25 mouse cellular contexts compared by ENCODE assay signal in genomic region chr6:71997215-71997614, GRCm38 (mm10).
DNase-seq lines count a peak whose midpoint lies in the region; ATAC-seq and TF ChIP-seq lines count a peak whose summit lies in the region.
"Had no signal": no experiment of that assay in that cellular context is flagged by ENCODE, and none has a peak within 500 bp of the region (broad histone marks: within the 10 kb centered on the region; RNA-seq: fewer than 3 reads in every experiment).

No protein-coding gene starts in this region.

- 0 out of 2 replicates have a peak, but pooled peaks cover 9% of the 10 kb centered on the region for H3K9me3 ChIP-seq in forebrain, postnatal 0 days (ENCODE audit: low read length)
- no peaks in the 10 kb centered on the region for H3K9me3 ChIP-seq in forebrain, embryonic 11.5 days (ENCODE audit: control insufficient read depth, low read length)
- H3K9me3 ChIP-seq: liver, embryonic 12.5 days had no signal

- no peak overlapping the region for H3K4me2 ChIP-seq in forebrain, postnatal 0 days (ENCODE audit: low read depth)
- H3K4me2 ChIP-seq in forebrain, embryonic 11.5 days (ENCODE audit: low read depth, low read length, severe bottlenecking): no peak overlapping the region
- H3K4me2 ChIP-seq: forebrain, embryonic 12.5 days; liver, embryonic 12.5 days; midbrain, embryonic 11.5 days had no signal

- H3K9ac ChIP-seq in forebrain, postnatal 0 days: no peak overlapping the region
- H3K9ac ChIP-seq in forebrain, embryonic 11.5 days (ENCODE audit: low read length): no peak overlapping the region
- H3K9ac ChIP-seq: forebrain, embryonic 12.5 days; liver, embryonic 12.5 days; liver, postnatal 0 days had no signal

- no peak for TF ChIP-seq CTCF in forebrain, postnatal 0 days (IDR thresholded peaks at IDR 0.05; ENCODE audit: low read depth)

- H3K27me3 ChIP-seq in forebrain, postnatal 0 days (ENCODE audit: insufficient read depth, low read length): no peaks in the 10 kb centered on the region
- H3K27me3 ChIP-seq in forebrain, embryonic 11.5 days (ENCODE audit: control insufficient read depth, insufficient read depth, low read length): no peaks in the 10 kb centered on the region
- H3K27me3 ChIP-seq: forebrain, embryonic 12.5 days; liver, embryonic 12.5 days had no signal

- no peaks in the 10 kb centered on the region for H3K36me3 ChIP-seq in forebrain, postnatal 0 days (ENCODE audit: insufficient read depth)
- H3K36me3 ChIP-seq in forebrain, embryonic 11.5 days (ENCODE audit: control insufficient read depth, insufficient read depth, low read length): no peaks in the 10 kb centered on the region
- H3K36me3 ChIP-seq: forebrain, embryonic 12.5 days; hindbrain, embryonic 10.5 days; liver, embryonic 12.5 days had no signal

- H3K27ac ChIP-seq in forebrain, postnatal 0 days (ENCODE audit: low read depth, low read length): no peak overlapping the region
- H3K27ac ChIP-seq in forebrain, embryonic 11.5 days (ENCODE audit: low read depth, low read length): no peak overlapping the region
- H3K27ac ChIP-seq: forebrain, embryonic 12.5 days; hindbrain, embryonic 10.5 days; liver, embryonic 12.5 days; stomach, postnatal 0 days had no signal

- peak; percentile 69 for ATAC-seq in forebrain, postnatal 0 days
- no peak for ATAC-seq in forebrain, embryonic 11.5 days (replicated peaks; ENCODE audit: low FRiP score)
- ATAC-seq: hindbrain, embryonic 16.5 days; liver, embryonic 12.5 days; liver, postnatal 0 days; midbrain, embryonic 16.5 days had no signal

- no peak overlapping the region for H3K4me3 ChIP-seq in forebrain, postnatal 0 days (ENCODE audit: low read depth, low read length)
- no peak overlapping the region for H3K4me3 ChIP-seq in forebrain, embryonic 11.5 days (ENCODE audit: low read depth, low read length)
- H3K4me3 ChIP-seq: erythroblast, embryonic 14.5 days; forebrain, embryonic 12.5 days; hindbrain, embryonic 10.5 days; liver, embryonic 12.5 days had no signal

- H3K4me1 ChIP-seq in forebrain, postnatal 0 days (ENCODE audit: insufficient read depth): no peaks in the 10 kb centered on the region
- no peaks in the 10 kb centered on the region for H3K4me1 ChIP-seq in forebrain, embryonic 11.5 days (replicated peaks; ENCODE audit: control insufficient read depth, insufficient read depth, low read length)
- H3K4me1 ChIP-seq: forebrain, embryonic 12.5 days; liver, embryonic 12.5 days had no signal

- no peak for DNase-seq in forebrain, postnatal 0 days
- DNase-seq in forebrain, embryonic 11.5 days (ENCODE audit: low spot score): no peak
- peak; percentile 18 for DNase-seq in right cerebral cortex, adult 18-20 months
- DNase-seq in right cerebral cortex, postnatal 14 days: no peak
- DNase-seq in cerebellum, adult 9-10 months: peak; percentile 94
- peak; percentile 74 to 80 for DNase-seq in cerebellum, postnatal 36 days
- DNase-seq in MN1 (ENCODE audit: low spot score): no peak
- no peak for DNase-seq in kidney, adult 11 months
- DNase-seq: adrenal gland, postnatal 36 days; heart, postnatal 14 days; kidney, adult 9 months; kidney, postnatal 14 days; liver, postnatal 0 days; lung, postnatal 36 days; right cerebral cortex, postnatal 4 days; thymus, adult 2 months; thymus, postnatal 36 days had no signal

- 88% methylated on average over 1 of the region's 1 CpGs for WGBS in forebrain, postnatal 0 days
- 92% methylated on average over 1 of the region's 1 CpGs for WGBS in forebrain, embryonic 11.5 days

Comparison
In these comparisons a context has a peak if more than half of its experiments do, and no peak if none do; other contexts are left out.
1. DNase-seq: peak in right cerebral cortex, adult 18-20 months (single experiment), cerebellum, adult 9-10 months (single experiment) and cerebellum, postnatal 36 days (2 of 2); none in forebrain, postnatal 0 days (single experiment), forebrain, embryonic 11.5 days (single experiment), right cerebral cortex, postnatal 14 days (single experiment), MN1 (single experiment) and kidney, adult 11 months (single experiment).